Mouse (Mus musculus) adrenal gland, adult (tissue): Measurements from ENCODE around the gene Nkx1-2.

ENCODE experiments used
- DNase-seq, 2 experiments: peaks; one replicate each; pipeline ENCODE4 v3.0.0; 2022 to 2023; ENCODE audit warnings: low spot score in 1 of 2; ENCODE audit not compliant: inconsistent age in 2 of 2

Nkx1-2 gene

DNA sequence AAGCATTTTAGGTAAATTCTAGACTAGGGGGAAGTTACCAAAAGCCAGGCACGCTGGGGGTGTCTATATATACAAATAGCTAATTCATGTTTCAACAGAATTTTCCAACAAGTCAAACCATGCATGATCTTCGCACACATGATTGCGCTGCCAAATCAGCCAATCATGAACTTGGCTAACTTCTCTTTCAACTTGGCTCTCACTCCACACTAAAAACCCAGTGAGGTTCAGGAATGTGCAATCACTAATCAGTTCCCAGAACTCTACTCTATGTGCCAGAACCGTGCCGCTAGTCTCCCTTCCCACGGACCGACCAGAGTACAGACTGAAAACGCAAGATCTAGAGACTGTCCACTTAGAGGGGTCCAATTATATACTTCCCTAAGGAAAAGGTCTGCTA, 28.0 kb downstream of the Nkx1-2 start:
- DNase-seq: peak in 1 of 2 experiments; percentile 53

- DNase-seq: peak in 1 of 2 experiments; percentile 24
Measured at GRCm38 (mm10) chr7:132570071-132570470, 29.4 kb downstream of the Nkx1-2 start.

DNA sequence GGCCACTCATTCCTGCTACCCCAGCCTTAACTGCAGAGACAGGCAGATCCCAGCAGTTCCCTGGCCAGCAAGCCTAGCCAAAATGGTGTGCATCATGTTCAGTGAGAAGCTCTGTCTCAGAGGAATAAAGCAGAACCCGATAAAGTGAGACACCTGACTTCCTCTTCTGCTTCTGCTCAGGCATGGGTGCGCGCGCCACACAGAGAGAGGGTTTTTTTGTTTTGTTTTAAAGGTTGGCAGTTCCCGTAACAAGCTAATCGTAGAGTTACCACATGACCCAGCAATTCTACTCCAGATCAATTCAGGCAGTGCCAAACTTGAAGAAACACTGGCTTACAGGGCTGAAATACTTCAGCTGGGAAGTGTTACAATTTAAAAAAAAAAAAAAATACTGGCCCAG, 30.6 kb downstream of the Nkx1-2 start:
- DNase-seq: no peak

DNA sequence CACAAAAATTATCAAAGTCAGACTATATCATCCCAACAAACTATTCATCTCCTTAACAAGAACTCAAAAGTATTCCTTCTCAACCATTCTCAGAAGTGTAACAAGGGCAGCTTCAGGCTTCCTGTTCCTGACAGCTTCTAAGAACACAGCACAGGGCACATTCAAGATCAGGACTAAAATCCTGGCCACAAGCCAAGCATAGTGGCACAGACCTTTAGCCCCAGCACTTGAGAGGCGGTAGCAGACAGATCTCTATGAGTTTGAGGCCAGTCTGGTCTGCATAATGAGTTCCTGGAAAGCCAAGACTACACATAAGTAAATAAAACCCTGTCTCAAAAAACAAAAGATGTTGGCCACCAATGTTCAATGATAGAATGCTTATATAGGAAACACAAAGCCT, 33.6 kb downstream of the Nkx1-2 start:
- DNase-seq: no peak

GRCm38 (mm10) chr7:132559138-132559766, 40.2 kb downstream of the Nkx1-2 start:
- no peak for DNase-seq

- DNase-seq: no peak
Measured at GRCm38 (mm10) chr7:132558141-132558736, 41.2 kb downstream of the Nkx1-2 start.

DNA sequence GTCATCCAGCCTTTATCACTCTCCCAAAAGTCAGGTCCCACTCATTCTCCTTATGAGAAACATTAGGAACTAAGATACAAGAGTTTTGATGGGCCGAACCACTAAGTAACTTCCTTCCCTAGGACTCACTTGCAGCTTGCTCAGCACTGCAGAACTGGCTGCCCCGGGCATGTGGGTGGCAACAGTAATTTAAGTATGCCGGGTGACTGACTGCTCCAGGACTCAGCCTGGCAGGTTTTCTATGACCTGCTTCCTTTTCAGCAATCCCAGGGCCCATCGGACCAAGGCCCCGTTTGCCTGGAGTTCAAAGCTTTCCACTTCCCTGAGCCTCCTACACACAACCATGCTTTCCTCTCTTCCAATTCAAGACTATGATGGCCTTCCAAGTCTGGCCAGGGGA, 42.9 kb downstream of the Nkx1-2 start:
- no peak for DNase-seq

- DNase-seq: no peak
Measured at GRCm38 (mm10) chr7:132555911-132556310, 43.5 kb downstream of the Nkx1-2 start.

GRCm38 (mm10) chr7:132554091-132554490, 45.3 kb downstream of the Nkx1-2 start:
- no peak for DNase-seq

DNA sequence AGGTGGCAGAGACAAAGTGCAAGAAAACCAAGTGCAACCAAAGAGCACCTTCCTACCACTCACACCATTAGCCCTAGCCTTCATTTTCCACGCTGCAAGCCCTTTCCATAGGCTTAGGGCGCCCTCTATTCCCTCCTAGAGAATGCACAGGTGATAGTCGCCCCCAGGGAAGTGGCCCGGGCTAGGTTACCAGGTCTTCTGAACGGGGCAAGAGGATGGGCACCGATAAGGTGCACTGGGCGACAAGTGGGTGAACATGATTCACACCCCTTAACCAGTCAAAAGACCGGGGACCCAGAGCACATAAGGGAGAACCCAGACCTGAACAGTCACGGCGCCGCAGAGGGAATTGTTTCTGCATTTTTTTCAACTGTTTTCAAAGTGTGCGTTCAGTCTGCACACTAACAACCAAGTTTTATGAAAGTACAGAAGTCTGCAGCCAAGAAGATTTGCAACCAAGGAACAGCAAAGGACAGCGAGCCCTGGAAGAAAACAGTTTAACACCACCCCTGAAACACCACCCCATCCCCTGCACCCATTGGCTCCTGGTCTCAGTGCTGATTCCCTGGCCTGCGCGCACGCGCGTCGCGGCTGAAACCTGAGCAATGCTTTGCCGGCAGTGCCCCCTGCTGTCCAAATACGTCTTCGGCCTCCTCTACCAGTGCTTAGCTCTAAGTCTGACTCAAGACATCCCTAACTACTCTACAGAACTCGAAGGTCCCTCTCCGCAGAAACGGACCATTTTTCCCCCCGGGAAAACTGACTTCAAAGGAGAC, 47.9 kb downstream of the Nkx1-2 start:
- DNase-seq: peak; percentile 96 to 98

DNA sequence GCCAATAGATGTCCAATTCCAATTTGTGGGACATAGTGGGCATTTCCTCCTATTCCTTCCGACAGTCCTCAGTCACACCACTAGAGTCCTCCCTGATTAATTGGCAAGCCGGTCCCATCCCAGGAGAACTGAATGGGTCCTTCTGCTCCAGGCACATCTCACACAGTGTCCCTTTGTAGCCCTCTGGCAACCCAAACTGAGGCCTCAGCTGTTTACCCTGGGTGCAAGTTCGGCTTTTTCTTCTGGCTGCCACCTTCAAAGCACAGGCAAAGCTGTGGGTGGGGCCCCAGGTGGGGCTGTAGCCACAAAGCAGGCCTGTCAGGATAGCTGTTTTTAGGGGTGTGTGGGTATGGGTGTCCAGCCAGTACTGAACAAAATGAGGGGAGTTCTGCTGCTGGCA, 52.3 kb downstream of the Nkx1-2 start:
- DNase-seq: no peak
